Mouse (Mus musculus) hindbrain, embryonic 16.5 days (tissue): ENCODE measurements around the gene Ptprq. TPM values are rescaled to one million over a fixed set of nuclear protein-coding genes. Genes with fewer than 3 reads are reported as not detected.

ENCODE experiments used
- ATAC-seq: fragments of 200-750 bp; cut with Nextera tagmentation; 2 replicates; pipeline ENCODE4 v1.8.0; 2017; ENCODE audit warnings: moderate TSS enrichment, moderate library complexity
- H3K27ac ChIP-seq: fragments of 300-500 bp; sonication (generic); 2 replicates; pipeline ENCODE4 v1.5.1; 2014; ENCODE audit warnings: low read depth, mild to moderate bottlenecking, control low read depth, low read length, moderate library complexity
- H3K27me3 ChIP-seq: fragments of 300-500 bp; sonication (generic); replicated peaks from 2 replicates; pipeline ENCODE4 v1.6.1; 2014; ENCODE audit warnings: low read length; ENCODE audit not compliant: control insufficient read depth, insufficient read depth
- H3K36me3 ChIP-seq: fragments of 300-500 bp; sonication (generic); 2 replicates; pipeline ENCODE4 v1.6.1; 2014; ENCODE audit warnings: mild to moderate bottlenecking, low read length, moderate library complexity, mixed read lengths; ENCODE audit not compliant: control insufficient read depth, insufficient read depth
- H3K4me1 ChIP-seq: fragments of 300-500 bp; sonication (generic); 2 replicates; pipeline ENCODE4 v1.6.1; 2014; ENCODE audit warnings: low read depth, low read length; ENCODE audit not compliant: control insufficient read depth, insufficient read depth
- H3K4me2 ChIP-seq: fragments of 300-500 bp; sonication (generic); 2 replicates; pipeline ENCODE4 v1.6.1; 2014; ENCODE audit warnings: mild to moderate bottlenecking, low read length, control low read depth, moderate library complexity
- H3K4me3 ChIP-seq: fragments of 300-500 bp; sonication (generic); 2 replicates; pipeline ENCODE4 v1.5.1; 2014; ENCODE audit warnings: mild to moderate bottlenecking, low read length, control low read depth, moderate library complexity
- H3K9ac ChIP-seq: fragments of 300-500 bp; sonication (generic); 2 replicates; pipeline ENCODE4 v1.6.1; 2014; ENCODE audit warnings: low read depth, mild to moderate bottlenecking, control low read depth, low read length, moderate library complexity
- H3K9me3 ChIP-seq: fragments of 300-500 bp; sonication (generic); 2 replicates; pipeline ENCODE4 v1.6.1; 2014; ENCODE audit warnings: mild to moderate bottlenecking, low read length, moderate library complexity; ENCODE audit not compliant: control insufficient read depth
- WGBS: fragments of 180-500 bp; shearing (Covaris S2); extraction: QIAGEN DNeasy Blood & Tissue Kit; methylation state at CpG from one replicate; pipeline ENCODE4 v1.1.7; 2014; 5-methylcytosine and 5-hydroxymethylcytosine counted together
- polyA plus RNA-seq: library from polyadenylated mRNA; unstranded; fragments of >200 nt; fragmentation: Nextera tagmentation; extraction: Ambion mirVana; gene quantifications from 2 replicates; pipeline ENCODE4 v1.2.1, GENCODE M21; 2015

Ptprq gene
- polyA plus RNA-seq: 0.06 and 0.12 TPM in 2 replicates

DNA sequence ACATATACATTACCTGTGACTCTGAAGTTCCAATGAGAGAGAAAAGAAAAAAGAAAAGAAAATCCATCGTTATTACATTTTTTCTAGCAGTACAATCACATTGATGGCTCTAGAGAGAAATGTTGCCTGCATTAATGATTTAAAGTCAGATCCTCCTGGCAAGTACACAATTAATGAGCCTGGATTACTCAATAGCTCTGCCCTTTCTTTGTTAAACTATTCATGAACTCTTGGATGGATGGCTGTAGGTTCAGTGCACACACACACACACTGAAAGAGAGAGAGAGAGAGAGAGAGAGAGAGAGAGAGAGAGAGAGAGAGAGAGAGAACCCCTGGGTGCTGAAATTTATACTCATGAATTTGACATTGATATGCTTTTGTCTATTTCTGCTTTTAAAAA lies at the start of gene Ptprq:
TSS of gene Ptprq (minus strand) at position 246 of the 400 bp plus-strand sequence.
- no peaks in the 10 kb centered on the region for H3K9me3 ChIP-seq
- no peaks in the 10 kb centered on the region for H3K36me3 ChIP-seq
- no peak within 1 kb of the TSS for H3K9ac ChIP-seq
- H3K4me2 ChIP-seq: no peak within 1 kb of the TSS
- H3K27me3 ChIP-seq: no peaks in the 10 kb centered on the region
- no peaks in the 10 kb centered on the region for H3K4me1 ChIP-seq
- no peak within 1 kb of the TSS for H3K4me3 ChIP-seq
- no peak within 1 kb of the TSS for H3K27ac ChIP-seq
- ATAC-seq: no peak
- WGBS: 48% methylated on average over 1 of the region's 1 CpGs

DNA sequence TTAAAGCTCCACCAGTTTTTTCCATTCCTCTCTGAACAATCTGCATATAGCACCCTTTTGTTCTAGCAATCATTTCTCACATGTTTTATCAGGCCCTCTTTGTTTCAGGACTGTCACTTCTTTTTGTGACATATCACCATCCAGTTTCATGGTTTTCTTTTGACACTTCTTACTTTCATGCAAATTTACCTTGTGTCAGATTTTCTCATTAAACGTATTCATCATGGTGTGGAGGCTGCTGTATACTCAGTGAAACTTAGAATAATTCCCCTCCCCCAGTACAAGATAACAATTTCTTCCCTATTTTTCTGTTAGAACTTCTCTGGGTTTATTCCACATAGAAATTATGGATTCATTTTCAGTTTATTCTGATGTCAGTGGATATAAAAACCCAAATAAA lies 39.8 kb upstream of the Ptprq start:
- ATAC-seq: no peak
- Histone ChIP-seq H3K4me1 (no peaks in the 10 kb centered on the region), H3K27ac (no peak overlapping the region), H3K4me3 (no peak overlapping the region), H3K36me3 (no peaks in the 10 kb centered on the region), H3K9ac (no peak overlapping the region), H3K4me2 (no peak overlapping the region), H3K27me3 (no peaks in the 10 kb centered on the region), H3K9me3 (no peaks in the 10 kb centered on the region)
- 43% methylated on average over 1 of the region's 1 CpGs for WGBS

DNA sequence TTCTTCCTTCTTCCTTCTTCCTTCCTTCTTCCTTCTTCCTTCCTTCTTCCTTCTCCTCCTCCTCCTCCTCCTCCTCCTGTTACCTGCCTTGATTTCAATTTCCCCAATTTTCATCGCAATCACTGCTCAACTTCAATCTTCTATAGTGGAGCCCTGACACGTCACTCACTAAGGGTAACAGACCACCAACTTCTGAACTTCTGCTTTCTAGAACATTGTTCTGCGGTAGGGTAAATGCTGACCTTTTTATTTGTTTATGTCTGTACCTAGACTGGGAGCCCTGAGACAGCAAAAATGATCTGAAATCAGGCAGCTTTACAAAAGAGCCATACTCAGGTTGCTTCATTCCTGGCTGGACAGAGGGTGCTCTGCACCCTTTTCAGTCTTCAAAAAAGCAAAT lies 33.6 kb upstream of the Ptprq start:
- Histone ChIP-seq H3K4me3 (no peak overlapping the region), H3K27me3 (no peaks in the 10 kb centered on the region), H3K4me2 (no peak overlapping the region), H3K27ac (no peak overlapping the region), H3K4me1 (no peaks in the 10 kb centered on the region), H3K9me3 (no peaks in the 10 kb centered on the region), H3K9ac (no peak overlapping the region), H3K36me3 (no peaks in the 10 kb centered on the region)
- WGBS: 93% methylated on average over 3 of the region's 3 CpGs
- ATAC-seq: no peak

DNA sequence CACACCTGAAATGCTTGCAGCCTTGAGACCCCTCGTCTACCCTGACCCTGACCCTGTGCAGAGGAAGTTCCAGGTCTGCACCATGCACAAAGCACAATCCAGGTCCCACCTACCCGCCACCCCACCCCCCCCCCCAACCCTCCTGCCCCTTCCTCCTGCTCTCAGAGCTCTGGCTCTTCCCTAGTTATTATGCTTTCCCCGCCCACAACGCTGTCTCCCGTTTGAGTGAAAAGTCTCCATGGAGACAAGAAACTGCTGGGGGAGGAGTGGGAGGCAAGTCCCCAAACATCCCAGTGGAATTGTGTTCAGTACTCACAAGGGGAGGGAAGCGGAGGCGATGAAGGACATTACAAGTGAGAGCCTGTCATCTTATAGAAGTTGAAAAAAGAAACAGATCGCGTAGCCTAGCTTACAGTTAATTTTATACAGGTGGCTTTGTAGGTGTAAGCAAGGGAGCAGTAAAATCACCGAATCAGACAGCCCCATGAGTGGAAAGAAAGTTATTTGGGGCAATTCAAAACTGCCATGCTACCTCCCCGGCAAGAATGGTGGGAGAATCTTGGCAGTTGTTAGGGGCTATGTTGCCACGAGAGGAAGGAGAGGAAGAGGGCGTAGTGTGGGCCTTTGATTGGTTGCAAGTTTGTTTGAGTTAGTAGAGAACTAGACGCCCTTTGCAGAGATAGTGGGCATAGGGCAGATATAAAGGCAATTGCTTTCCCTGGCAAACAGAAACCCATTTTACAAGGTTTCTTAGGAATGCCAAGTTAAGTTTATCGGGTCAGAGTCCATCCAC lies 32.7 kb upstream of the Ptprq start:
- Histone ChIP-seq H3K9me3 (no peaks in the 10 kb centered on the region), H3K4me3 (peak overlapping the region; percentile 14), H3K9ac (no peak overlapping the region), H3K27ac (no peak overlapping the region), H3K4me1 (no peaks in the 10 kb centered on the region), H3K4me2 (peak overlapping the region; percentile 44), H3K27me3 (no peaks in the 10 kb centered on the region), H3K36me3 (no peaks in the 10 kb centered on the region)
- ATAC-seq: peak; percentile 60; the same call in 1 of the 2 replicates
- 21% methylated on average over 15 of the region's 15 CpGs for WGBS

DNA sequence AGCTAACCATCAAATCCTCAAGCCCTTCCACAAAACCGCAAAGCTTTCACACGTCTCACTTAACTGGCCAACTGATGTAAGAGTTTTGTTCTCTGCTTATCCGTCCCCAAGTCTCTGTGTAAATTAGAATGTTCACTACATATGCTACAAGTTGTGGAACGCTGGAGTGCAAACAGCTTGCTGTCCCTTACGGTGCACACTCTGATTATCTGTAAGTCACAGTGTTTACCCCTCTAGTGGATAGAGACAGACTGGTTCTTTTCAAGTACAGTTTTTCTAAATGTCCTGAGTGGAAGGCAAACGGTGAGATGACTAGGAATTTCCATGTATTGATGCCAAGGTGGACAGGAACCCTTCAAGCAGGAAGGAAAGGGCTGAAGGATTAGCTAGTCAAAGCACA lies 32.1 kb upstream of the Ptprq start:
- Histone ChIP-seq H3K9ac (no peak overlapping the region), H3K4me3 (peak overlapping the region; percentile 14), H3K27ac (no peak overlapping the region), H3K4me1 (no peaks in the 10 kb centered on the region), H3K4me2 (peak overlapping the region; percentile 44), H3K9me3 (no peaks in the 10 kb centered on the region), H3K36me3 (no peaks in the 10 kb centered on the region), H3K27me3 (no peaks in the 10 kb centered on the region)
- WGBS: 31% methylated on average over 6 of the region's 6 CpGs
- ATAC-seq: 0 out of 2 replicates have a peak, but pooled peaks have one; percentile 6

DNA sequence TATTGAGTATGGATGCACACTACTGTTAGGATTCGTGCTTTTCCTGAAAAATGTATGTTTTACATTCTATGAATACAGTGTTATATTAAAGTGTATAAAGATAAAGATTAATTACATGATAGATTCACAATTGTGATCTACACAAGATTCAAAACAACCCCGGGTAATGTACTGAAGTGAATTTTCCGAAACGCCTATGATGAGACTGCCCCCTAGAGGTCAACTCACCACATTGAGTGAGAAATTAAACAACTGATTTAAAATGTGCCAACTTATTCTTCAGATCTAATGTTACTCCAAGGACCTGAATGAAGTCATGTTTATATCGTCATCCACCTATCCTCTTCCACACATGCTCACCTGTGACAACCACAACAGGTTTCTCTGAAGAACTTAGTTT lies 27.7 kb upstream of the Ptprq start:
- Histone ChIP-seq H3K4me2 (no peak overlapping the region), H3K9me3 (no peaks in the 10 kb centered on the region), H3K27ac (no peak overlapping the region), H3K27me3 (peaks cover 2% of the 10 kb centered on the region; the same call in 1 of the 2 replicates), H3K4me1 (no peaks in the 10 kb centered on the region), H3K4me3 (no peak overlapping the region), H3K36me3 (no peaks in the 10 kb centered on the region), H3K9ac (no peak overlapping the region)
- ATAC-seq: no peak
- 18% methylated on average over 5 of the region's 5 CpGs for WGBS

DNA sequence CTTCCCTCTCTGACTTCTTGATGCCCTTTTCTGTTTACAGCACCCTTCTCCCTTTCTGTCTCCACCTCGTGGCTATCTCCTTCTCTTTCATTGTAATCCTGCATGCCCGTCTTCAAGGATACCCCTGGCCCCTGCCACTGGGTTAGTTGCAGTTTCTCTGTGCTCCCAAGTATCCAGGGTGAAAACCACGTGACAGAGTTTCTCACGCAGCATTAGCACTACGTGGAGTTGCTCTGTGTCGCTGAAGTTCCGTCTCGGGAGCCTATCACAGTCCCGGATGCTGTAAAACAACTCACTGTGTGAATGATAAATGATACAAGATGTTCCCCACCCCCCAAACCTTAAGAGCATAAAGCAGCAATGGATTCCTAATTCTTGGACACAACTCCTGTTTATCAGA lies 26.9 kb upstream of the Ptprq start:
- 21% methylated on average over 9 of the region's 9 CpGs for WGBS
- H3K4me2 ChIP-seq: peak overlapping the region; percentile 32
- H3K27ac ChIP-seq: no peak overlapping the region
- H3K9ac ChIP-seq: no peak overlapping the region
- H3K36me3 ChIP-seq: no peaks in the 10 kb centered on the region
- peak; percentile 65; the same call in 1 of the 2 replicates for ATAC-seq
- H3K4me3 ChIP-seq: no peak overlapping the region
- H3K4me1 ChIP-seq: no peaks in the 10 kb centered on the region
- H3K9me3 ChIP-seq: no peaks in the 10 kb centered on the region
- H3K27me3 ChIP-seq: peaks cover 2% of the 10 kb centered on the region; the same call in 1 of the 2 replicates

DNA sequence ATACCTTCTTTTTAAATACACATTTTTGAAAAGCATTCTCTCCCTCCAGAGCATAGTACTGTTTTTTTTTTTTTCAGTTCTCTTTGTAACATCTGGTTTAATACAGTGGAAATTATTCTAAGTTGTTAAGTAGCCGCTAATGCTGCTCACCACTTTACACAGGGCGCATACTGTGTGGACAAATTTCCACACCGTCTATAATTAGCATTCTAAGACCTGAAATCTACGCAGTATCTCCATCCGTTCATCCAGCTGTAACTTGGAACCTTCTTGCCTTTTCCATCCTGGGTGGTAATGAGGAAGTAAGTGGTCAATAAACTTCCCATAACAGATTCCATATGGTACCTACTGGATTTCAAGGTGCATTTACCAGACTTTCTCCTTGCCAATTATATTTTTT lies 20.0 kb upstream of the Ptprq start:
- WGBS: 82% methylated on average over 5 of the region's 5 CpGs
- no peaks in the 10 kb centered on the region for H3K27me3 ChIP-seq
- no peak overlapping the region for H3K27ac ChIP-seq
- H3K4me2 ChIP-seq: no peak overlapping the region
- H3K36me3 ChIP-seq: no peaks in the 10 kb centered on the region
- no peaks in the 10 kb centered on the region for H3K4me1 ChIP-seq
- no peak overlapping the region for H3K4me3 ChIP-seq
- no peaks in the 10 kb centered on the region for H3K9me3 ChIP-seq
- ATAC-seq: no peak
- H3K9ac ChIP-seq: no peak overlapping the region

DNA sequence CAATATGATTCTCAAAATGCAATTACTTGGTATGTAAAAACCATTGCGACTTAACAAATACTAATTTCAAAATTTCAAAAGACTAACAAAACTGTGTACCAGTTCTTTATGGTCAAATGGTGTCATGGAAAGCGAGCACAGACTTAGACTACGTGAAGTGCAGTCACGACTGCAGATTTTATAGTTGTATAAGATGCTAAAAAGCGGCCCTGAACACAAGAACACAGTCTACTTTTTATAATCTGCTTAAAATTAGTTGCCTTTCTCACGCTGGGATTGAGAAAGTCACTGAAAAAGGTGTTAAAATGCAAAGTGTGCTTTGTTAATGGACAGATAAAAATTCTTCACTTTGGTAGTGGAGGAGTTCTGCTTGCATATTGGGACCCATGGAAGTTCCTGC lies 17.9 kb upstream of the Ptprq start:
- H3K4me3 ChIP-seq: no peak overlapping the region
- H3K9ac ChIP-seq: no peak overlapping the region
- no peaks in the 10 kb centered on the region for H3K4me1 ChIP-seq
- no peaks in the 10 kb centered on the region for H3K27me3 ChIP-seq
- H3K4me2 ChIP-seq: no peak overlapping the region
- H3K36me3 ChIP-seq: no peaks in the 10 kb centered on the region
- H3K27ac ChIP-seq: no peak overlapping the region
- ATAC-seq: no peak
- H3K9me3 ChIP-seq: no peaks in the 10 kb centered on the region
- WGBS: 86% methylated on average over 6 of the region's 6 CpGs
